Comparison of ENCODE assay signal across 13 mouse cellular contexts in genomic region chr6:42309816-42310378, GRCm38 (mm10). TPM values are rescaled to one million over a fixed set of nuclear protein-coding genes. Genes with fewer than 3 reads are reported as not detected.
DNase-seq lines count a peak whose midpoint lies in the region; ATAC-seq and TF ChIP-seq lines count a peak whose summit lies in the region.
"Had no signal": no experiment of that assay in that cellular context is flagged by ENCODE, and none has a peak within 500 bp of the region (broad histone marks: within the 10 kb centered on the region; RNA-seq: fewer than 3 reads in every experiment).

No protein-coding gene starts in this region.

- H3K4me3 ChIP-seq in liver, adult 2 months (ENCODE audit: insufficient read depth, low read depth, low read length), result no peak overlapping the region
- no peak overlapping the region for H3K4me3 ChIP-seq in liver, embryonic 11.5 days (ENCODE audit: low read depth, low read length)
- H3K4me3 ChIP-seq in ES-Bruce4 (ENCODE audit: low read depth, low read length), result no peak overlapping the region
- H3K4me3 ChIP-seq in embryonic fibroblast, embryonic 13.5 days (ENCODE audit: insufficient read depth, low read length), result no peak overlapping the region
- H3K4me3 ChIP-seq: erythroblast, embryonic 14.5 days; limb, embryonic 15.5 days; neural tube, embryonic 12.5 days had no signal

- no peaks in the 10 kb centered on the region for H3K79me2 ChIP-seq in liver, adult 2 months (ENCODE audit: control insufficient read depth, insufficient read depth, low read length)

- no peak overlapping the region for H3K4me2 ChIP-seq in liver, embryonic 11.5 days
- H3K4me2 ChIP-seq: limb, embryonic 15.5 days; neural tube, embryonic 12.5 days had no signal

- 58% methylated on average over 8 of the region's 8 CpGs for WGBS in liver, adult 2 months
- WGBS in liver, embryonic 11.5 days, result 42% methylated on average over 8 of the region's 8 CpGs

- ATAC-seq in liver, embryonic 11.5 days (replicated peaks; ENCODE audit: low FRiP score), result no peak

- H3K27ac ChIP-seq in liver, adult 2 months (replicated peaks; ENCODE audit: insufficient read depth, low read depth, low read length), result no peak overlapping the region
- no peak overlapping the region for H3K27ac ChIP-seq in liver, embryonic 11.5 days (ENCODE audit: low read depth, low read length)
- no peak overlapping the region for H3K27ac ChIP-seq in ES-Bruce4 (ENCODE audit: insufficient read depth, low read length)
- no peak overlapping the region for H3K27ac ChIP-seq in embryonic fibroblast, embryonic 13.5 days (ENCODE audit: insufficient read depth, low read length)
- H3K27ac ChIP-seq: limb, embryonic 15.5 days; neural tube, embryonic 12.5 days had no signal

- H3K9me3 ChIP-seq in liver, embryonic 11.5 days (ENCODE audit: control insufficient read depth, low read length), result no peaks in the 10 kb centered on the region
- no peaks in the 10 kb centered on the region for H3K9me3 ChIP-seq in ES-Bruce4 (replicated peaks; ENCODE audit: control insufficient read depth, insufficient read depth, low read length, poor library complexity, severe bottlenecking)
- H3K9me3 ChIP-seq: limb, embryonic 15.5 days; neural tube, embryonic 12.5 days had no signal

- peak; percentile 7 for DNase-seq in embryo, embryonic 11 days
- no peak for DNase-seq in embryo, embryonic 9.5 days (ENCODE audit: extremely low spot score)
- DNase-seq in liver, adult 2 months (ENCODE audit: extremely low read depth, low read depth, low spot score), result no peak
- DNase-seq in liver, embryonic 11.5 days (ENCODE audit: low spot score), result no peak
- no peak for DNase-seq in urinary bladder, postnatal 25 days (ENCODE audit: low spot score)
- no peak for DNase-seq in layer of hippocampus, adult 8-10 months (ENCODE audit: low spot score in 2 of 2)
- DNase-seq: adrenal gland, adult 8-10 months had no signal

- no peaks in the 10 kb centered on the region for H3K36me3 ChIP-seq in liver, adult 2 months (ENCODE audit: control insufficient read depth, insufficient read depth, low read length)
- H3K36me3 ChIP-seq in liver, embryonic 11.5 days (ENCODE audit: control insufficient read depth, insufficient read depth, low read length), result no peaks in the 10 kb centered on the region
- H3K36me3 ChIP-seq in ES-Bruce4 (ENCODE audit: control insufficient read depth, insufficient read depth, low read length, poor library complexity, severe bottlenecking), result peaks cover 3% of the 10 kb centered on the region; the same call in 1 of the 2 replicates
- H3K36me3 ChIP-seq: limb, embryonic 15.5 days had no signal

- H3K9ac ChIP-seq in liver, adult 2 months (ENCODE audit: low read depth, low read length), result no peak overlapping the region
- H3K9ac ChIP-seq in liver, embryonic 11.5 days (ENCODE audit: low read depth, low read length), result no peak overlapping the region
- no peak overlapping the region for H3K9ac ChIP-seq in ES-Bruce4 (ENCODE audit: low read depth, poor library complexity, severe bottlenecking)
- H3K9ac ChIP-seq: limb, embryonic 15.5 days; neural tube, embryonic 12.5 days had no signal

- no peaks in the 10 kb centered on the region for H3K27me3 ChIP-seq in liver, adult 2 months (ENCODE audit: control insufficient read depth, insufficient read depth, low read length)
- H3K27me3 ChIP-seq in liver, embryonic 11.5 days (replicated peaks; ENCODE audit: control insufficient read depth, insufficient read depth, low read length), result no peaks in the 10 kb centered on the region
- H3K27me3 ChIP-seq in ES-Bruce4 (ENCODE audit: control insufficient read depth, insufficient read depth, low read length, poor library complexity, severe bottlenecking), result no peaks in the 10 kb centered on the region
- H3K27me3 ChIP-seq: limb, embryonic 15.5 days; neural tube, embryonic 12.5 days had no signal

- TF ChIP-seq CTCF in liver, adult 2 months (IDR thresholded peaks at IDR 0.05; ENCODE audit: low read depth, low read length), result peak; percentile 34
- TF ChIP-seq CTCF in ES-Bruce4 (IDR thresholded peaks at IDR 0.05; ENCODE audit: low read depth, low read length), result peak; percentile 32
- peak; percentile 37; the same call in 1 of the 2 replicates for TF ChIP-seq CTCF in embryonic fibroblast, embryonic 13.5 days (IDR thresholded peaks at IDR 0.05; ENCODE audit: borderline replicate concordance, insufficient read depth, low read length)

- TF ChIP-seq POLR2A in liver, adult 2 months (IDR thresholded peaks at IDR 0.05; ENCODE audit: extremely low read depth, insufficient read depth, low read length), result no peak
- TF ChIP-seq POLR2A in ES-Bruce4 (IDR thresholded peaks at IDR 0.05; ENCODE audit: insufficient read depth, low read length), result no peak
- TF ChIP-seq POLR2A in embryonic fibroblast, embryonic 13.5 days (IDR thresholded peaks at IDR 0.05; ENCODE audit: low read depth, low read length), result no peak

- H3K4me1 ChIP-seq in liver, adult 2 months (ENCODE audit: control insufficient read depth, insufficient read depth, low read length), result no peaks in the 10 kb centered on the region
- no peaks in the 10 kb centered on the region for H3K4me1 ChIP-seq in liver, embryonic 11.5 days (replicated peaks; ENCODE audit: control insufficient read depth, insufficient read depth, low read length)
- no peaks in the 10 kb centered on the region for H3K4me1 ChIP-seq in ES-Bruce4 (ENCODE audit: control insufficient read depth, insufficient read depth, low read length)
- no peaks in the 10 kb centered on the region for H3K4me1 ChIP-seq in embryonic fibroblast, embryonic 13.5 days (ENCODE audit: control insufficient read depth, insufficient read depth, low read length)
- H3K4me1 ChIP-seq: limb, embryonic 15.5 days; neural tube, embryonic 12.5 days had no signal

- TF ChIP-seq EP300 in ES-Bruce4 (IDR thresholded peaks at IDR 0.05; ENCODE audit: insufficient read depth, low read depth, low read length), result no peak

RNA-seq across cellular contexts. Expression of gene Fam131b, which starts 14.5 kb away (rescaled TPM):
- under 0.01 TPM in 1 of 2 replicates, not detected in the other for total RNA-seq in liver, adult 2 months (2014; rRNA removed)
- not detected in 2 replicates for polyA plus RNA-seq in liver, adult 2 months (2012; rRNA removed)
- polyA plus RNA-seq in liver, embryonic 11.5 days (2014; fragmentation: Nextera tagmentation; extraction: Ambion mirVana), result 0.04 and 0.08 TPM in 2 replicates
- 0.63 and 1.3 TPM in 2 replicates for polyA plus RNA-seq in ES-Bruce4 (2011; ENCODE audit: insufficient read depth, insufficient read length, low read depth, missing spikeins)
- 5.7 and 6.7 TPM in 2 replicates for polyA plus RNA-seq in embryonic fibroblast, embryonic 13.5 days (2011; ENCODE audit: insufficient read length, low read depth, missing spikeins)
- 10 to 100 TPM; 72.3 to 80.0 (median 75.9) TPM for total RNA-seq in layer of hippocampus, adult 8-10 months (2022)
- polyA plus RNA-seq: erythroblast, embryonic 14.5 days had no signal

RNA-seq across cellular contexts. Expression of gene Clcn1, which starts 23.4 kb away (rescaled TPM):
- total RNA-seq in liver, adult 2 months (2014; rRNA removed), result 0.09 TPM in 1 of 2 replicates, not detected in the other
- polyA plus RNA-seq in liver, adult 2 months (2012; rRNA removed), result 0.02 TPM in 1 of 2 replicates, not detected in the other
- 0.23 and 0.29 TPM in 2 replicates for polyA plus RNA-seq in liver, embryonic 11.5 days (2014; fragmentation: Nextera tagmentation; extraction: Ambion mirVana)
- polyA plus RNA-seq in ES-Bruce4 (2011; ENCODE audit: insufficient read depth, insufficient read length, low read depth, missing spikeins), result 4.5 and 7.0 TPM in 2 replicates
- polyA plus RNA-seq in embryonic fibroblast, embryonic 13.5 days (2011; ENCODE audit: insufficient read length, low read depth, missing spikeins), result 0.38 TPM in 1 of 2 replicates, not detected in the other
- total RNA-seq in layer of hippocampus, adult 8-10 months (2022), result 1 to 10 TPM; 2.9 to 4.3 (median 3.4) TPM
- polyA plus RNA-seq: erythroblast, embryonic 14.5 days; stomach, embryonic 14.5 days had no signal

RNA-seq across cellular contexts. Expression of gene Zyx, which starts 39.5 kb away (rescaled TPM):
- total RNA-seq in liver, adult 2 months (2014; rRNA removed), result 6.4 and 9.5 TPM in 2 replicates
- 43.1 and 49.8 TPM in 2 replicates for polyA plus RNA-seq in liver, adult 2 months (2012; rRNA removed)
- 113 TPM in 2 replicates for polyA plus RNA-seq in liver, embryonic 11.5 days (2014; fragmentation: Nextera tagmentation; extraction: Ambion mirVana)
- 42.6 and 52.2 TPM in 2 replicates for polyA plus RNA-seq in ES-Bruce4 (2011; ENCODE audit: insufficient read depth, insufficient read length, low read depth, missing spikeins)
- 250 and 305 TPM in 2 replicates for polyA plus RNA-seq in embryonic fibroblast, embryonic 13.5 days (2011; ENCODE audit: insufficient read length, low read depth, missing spikeins)
- total RNA-seq in layer of hippocampus, adult 8-10 months (2022), result 10 to 100 TPM; 36.5 to 52.5 (median 44.5) TPM

RNA-seq across cellular contexts. Expression of gene Casp2, which starts 45.1 kb away (rescaled TPM):
- total RNA-seq in liver, adult 2 months (2014; rRNA removed), result 5.6 and 6.2 TPM in 2 replicates
- polyA plus RNA-seq in liver, adult 2 months (2012; rRNA removed), result 3.7 and 3.8 TPM in 2 replicates
- polyA plus RNA-seq in liver, embryonic 11.5 days (2014; fragmentation: Nextera tagmentation; extraction: Ambion mirVana), result 44.5 and 46.1 TPM in 2 replicates
- polyA plus RNA-seq in ES-Bruce4 (2011; ENCODE audit: insufficient read depth, insufficient read length, low read depth, missing spikeins), result 37.3 and 37.8 TPM in 2 replicates
- 16.5 and 24.9 TPM in 2 replicates for polyA plus RNA-seq in embryonic fibroblast, embryonic 13.5 days (2011; ENCODE audit: insufficient read length, low read depth, missing spikeins)
- 10 to 100 TPM; 22.1 to 26.1 (median 22.7) TPM for total RNA-seq in layer of hippocampus, adult 8-10 months (2022)

RNA-seq across cellular contexts. Expression of gene Tmem139, which starts 48.1 kb away (rescaled TPM):
- total RNA-seq in liver, adult 2 months (2014; rRNA removed), result 0.46 TPM in 1 of 2 replicates, not detected in the other
- 0.29 and 0.37 TPM in 2 replicates for polyA plus RNA-seq in liver, adult 2 months (2012; rRNA removed)
- polyA plus RNA-seq in liver, embryonic 11.5 days (2014; fragmentation: Nextera tagmentation; extraction: Ambion mirVana), result 0.38 TPM in 1 of 2 replicates, not detected in the other
- 1.9 and 2.1 TPM in 2 replicates for polyA plus RNA-seq in ES-Bruce4 (2011; ENCODE audit: insufficient read depth, insufficient read length, low read depth, missing spikeins)
- polyA plus RNA-seq in embryonic fibroblast, embryonic 13.5 days (2011; ENCODE audit: insufficient read length, low read depth, missing spikeins), result not detected in 2 replicates
- not detected for total RNA-seq in layer of hippocampus, adult 8-10 months (2022)
- polyA plus RNA-seq: erythroblast, embryonic 14.5 days had no signal
